Mouse (Mus musculus): ENCODE results near the gene Crnn.

DNA sequence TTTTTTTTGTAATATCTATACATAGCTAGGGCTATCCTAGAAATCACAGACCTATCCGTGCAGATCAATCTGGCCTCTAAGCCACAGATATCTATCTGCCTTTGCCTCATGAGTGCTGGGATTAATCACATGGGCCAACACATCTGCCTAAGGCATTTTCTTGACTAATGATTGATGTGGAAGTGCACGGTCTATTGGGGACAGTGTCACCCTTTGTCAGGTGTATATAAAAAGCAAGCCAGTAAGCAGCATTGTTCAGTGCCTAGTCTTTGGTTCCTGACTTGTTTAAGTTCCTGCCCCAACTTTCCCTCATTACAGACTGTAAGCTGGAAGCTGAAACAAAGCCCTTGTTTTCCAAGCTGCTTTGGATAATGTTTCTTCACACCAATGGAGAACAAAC lies 48.1 kb upstream of the Crnn start:
- TF ChIP-seq EP300 (IDR thresholded peaks at IDR 0.05; ENCODE audit: low read depth in 1 of 2, low read length in 2 of 2) (no peak), TCF12 (IDR thresholded peaks at IDR 0.05; ENCODE audit: low read depth, low read length) (no peak), UBTF (IDR thresholded peaks at IDR 0.05; ENCODE audit: borderline replicate concordance, insufficient read depth, low read depth, low read length) (no peak), CTCF (IDR thresholded peaks at IDR 0.05 in 2 of 3, conservative IDR thresholded peaks at IDR 0.05 in 1 of 3; ENCODE audit: control insufficient read depth in 1 of 3, insufficient read depth in 1 of 3, low read depth in 2 of 3, low read length in 3 of 3, poor library complexity in 1 of 3, severe bottlenecking in 1 of 3) (no peak), POLR2A (IDR thresholded peaks at IDR 0.05; ENCODE audit: control insufficient read depth in 1 of 2, insufficient read depth in 1 of 2, low read depth in 1 of 2, low read length in 2 of 2, poor library complexity in 1 of 2) (no peak), MAFK (IDR thresholded peaks at IDR 0.05; ENCODE audit: borderline replicate concordance, low read depth, low read length) (no peak), MAX (IDR thresholded peaks at IDR 0.05; ENCODE audit: low read length) (no peak), USF1 (IDR thresholded peaks at IDR 0.05; ENCODE audit: low read depth, low read length) (no peak), HCFC1 (IDR thresholded peaks at IDR 0.05; ENCODE audit: low read depth, low read length) (no peak), E2F4 (IDR thresholded peaks at IDR 0.05; ENCODE audit: borderline replicate concordance, low read depth, low read length) (no peak)
